Mouse (Mus musculus) Patski (cell line): ENCODE measurements around the gene Pde11a. TPM values are rescaled to one million over a fixed set of nuclear protein-coding genes. Genes with fewer than 3 reads are reported as not detected.

Experiments used
- ATAC-seq: fragments of 100-300 bp; one replicate; pipeline ENCODE4 v1.8.0; 2021
- CTCF ChIA-PET: fragments of 350-600 bp; sonication (Branson Sonifier 250); formaldehyde crosslinking; loops from one replicate; lab custom pipeline; 2022; ENCODE audit warnings: inconsistent platforms; lab: Charles Lee
- POLR2A ChIA-PET: fragments of 350-600 bp; sonication (Branson Sonifier 250); formaldehyde crosslinking; loops from one replicate; lab custom pipeline; 2022; ENCODE audit warnings: antibody characterized with exemption, inconsistent platforms; lab: Charles Lee
- DNase-seq: peaks from one replicate; pipeline ENCODE4 v3.0.0-alpha.2; 2011; ENCODE audit warnings: low read depth, low spot score
- H3K27me3 ChIP-seq: fragments of 371-371 bp; one replicate; pipeline ENCODE4 v1.5.1; 2021
- CTCF ChIP-seq: fragments of 100-300 bp; IDR thresholded peaks from one replicate; pipeline ENCODE4 v1.5.1; 2021
- in situ Hi-C: fragments of 300-500 bp; cut with MboI; formaldehyde crosslinking; loops from 3 replicates; pipeline ENCODE4 v1.11.1; 2018; ENCODE audit warnings: low pct_unique_long_range_greater_than_20kb, mixed read lengths
- polyA plus RNA-seq: library from polyadenylated mRNA; unstranded; gene quantifications from one replicate; pipeline ENCODE4 v1.2.3, GENCODE M21; 2021

Gene Pde11a
- polyA plus RNA-seq, 1 experiment from 2014 or later = 0.04 TPM

- ChIA-PET POLR2A (no interaction called here), CTCF (no interaction called here)
- in situ Hi-C loops = no loop called here
- no peak for ATAC-seq
- H3K27me3 ChIP-seq = peaks cover 39% of the 10 kb centered on the region
- DNase-seq = no peak
- no peak for TF ChIP-seq CTCF
These were observed 238.7 kb downstream of the Pde11a start for GRCm38 (mm10) chr2:76099726-76100347.

GRCm38 (mm10) chr2:76098381-76098780 lies 240.2 kb downstream of the Pde11a start:
- POLR2A ChIA-PET = no interaction called here
- H3K27me3 ChIP-seq = peaks cover 35% of the 10 kb centered on the region
- no peak for DNase-seq
- TF ChIP-seq CTCF = no peak
- no peak for ATAC-seq
- CTCF ChIA-PET = no interaction called here
- in situ Hi-C loops = no loop called here

GRCm38 (mm10) chr2:76097847-76098246 lies 240.7 kb downstream of the Pde11a start:
- no peak for ATAC-seq
- peaks cover 32% of the 10 kb centered on the region for H3K27me3 ChIP-seq
- in situ Hi-C loops = no loop called here
- TF ChIP-seq CTCF = no peak
- CTCF ChIA-PET = interaction anchor here (1.4 kb wide), 1 partner anchor 13 kb away, joined by 4 read pairs; no protein-coding TSS in a partner anchor
- POLR2A ChIA-PET = no interaction called here
- no peak for DNase-seq

GRCm38 (mm10) chr2:76097284-76097683 lies 241.3 kb downstream of the Pde11a start:
- in situ Hi-C loops = no loop called here
- POLR2A ChIA-PET = no interaction called here
- CTCF ChIA-PET = interaction anchor here (1.4 kb wide), 1 partner anchor 13 kb away, joined by 4 read pairs; no protein-coding TSS in a partner anchor
- no peak for TF ChIP-seq CTCF
- DNase-seq (no peak), ATAC-seq (no peak)
- H3K27me3 ChIP-seq = peaks cover 34% of the 10 kb centered on the region

- ChIA-PET POLR2A (no interaction called here), CTCF (no interaction called here)
- peaks cover 47% of the 10 kb centered on the region for H3K27me3 ChIP-seq
- DNase-seq = no peak
- in situ Hi-C loops = no loop called here
- no peak for ATAC-seq
- no peak for TF ChIP-seq CTCF
These were observed 242.7 kb downstream of the Pde11a start for GRCm38 (mm10) chr2:76095861-76096260.

- DNase-seq (no peak), ATAC-seq (no peak)
- ChIA-PET CTCF (no interaction called here), POLR2A (interaction anchor here (0.6 kb wide), 1 partner anchor 527 kb away, joined by 4 read pairs; no protein-coding TSS in a partner anchor)
- no peak for TF ChIP-seq CTCF
- in situ Hi-C loops = no loop called here
- peaks cover 31% of the 10 kb centered on the region for H3K27me3 ChIP-seq
These were observed 248.1 kb downstream of the Pde11a start for GRCm38 (mm10) chr2:76090506-76090905.

GRCm38 (mm10) chr2:76088844-76089243 lies 249.7 kb downstream of the Pde11a start:
- no peak for TF ChIP-seq CTCF
- no peak for ATAC-seq
- POLR2A ChIA-PET = no interaction called here
- H3K27me3 ChIP-seq = peaks cover 37% of the 10 kb centered on the region
- DNase-seq = no peak
- CTCF ChIA-PET = no interaction called here
- in situ Hi-C loops = no loop called here

- peaks cover 37% of the 10 kb centered on the region for H3K27me3 ChIP-seq
- ATAC-seq (no peak), DNase-seq (no peak)
- POLR2A ChIA-PET = no interaction called here
- TF ChIP-seq CTCF = no peak
- CTCF ChIA-PET = no interaction called here
- in situ Hi-C loops = no loop called here
These were observed 250.2 kb downstream of the Pde11a start for GRCm38 (mm10) chr2:76088413-76088812.

- TF ChIP-seq CTCF = no peak
- CTCF ChIA-PET = no interaction called here
- DNase-seq (no peak), ATAC-seq (no peak)
- in situ Hi-C loops = no loop called here
- H3K27me3 ChIP-seq = peaks cover 31% of the 10 kb centered on the region
- POLR2A ChIA-PET = no interaction called here
These were observed 251.4 kb downstream of the Pde11a start for GRCm38 (mm10) chr2:76087170-76087569.

GRCm38 (mm10) chr2:76084982-76085381 lies 253.6 kb downstream of the Pde11a start:
- TF ChIP-seq CTCF = no peak
- DNase-seq (no peak), ATAC-seq (no peak)
- in situ Hi-C loops = no loop called here
- ChIA-PET CTCF (no interaction called here), POLR2A (no interaction called here)
- H3K27me3 ChIP-seq = peaks cover 16% of the 10 kb centered on the region

- ChIA-PET POLR2A (no interaction called here), CTCF (interaction anchor here (0.6 kb wide), 1 partner anchor 32 kb away, joined by 3 read pairs; no protein-coding TSS in a partner anchor)
- no peak for TF ChIP-seq CTCF
- no peak for DNase-seq
- H3K27me3 ChIP-seq = peaks cover 13% of the 10 kb centered on the region
- ATAC-seq = no peak
- in situ Hi-C loops = no loop called here
These were observed 254.7 kb downstream of the Pde11a start for GRCm38 (mm10) chr2:76083901-76084300.

GRCm38 (mm10) chr2:76083396-76083795 lies 255.2 kb downstream of the Pde11a start:
- ChIA-PET CTCF (interaction anchor here (1.1 kb wide), 1 partner anchor 14 kb away, joined by 3 read pairs; no protein-coding TSS in a partner anchor), POLR2A (no interaction called here)
- ATAC-seq = no peak
- H3K27me3 ChIP-seq = peaks cover 13% of the 10 kb centered on the region
- DNase-seq = no peak
- no peak for TF ChIP-seq CTCF
- in situ Hi-C loops = no loop called here
